Mouse (Mus musculus) liver, embryonic 14.5 days (tissue): ENCODE results near the gene Cpb2.

Source experiments
- CTCF ChIP-seq: IDR thresholded peaks from 2 replicates; pipeline ENCODE4 v1.5.1; 2016; ENCODE audit warnings: antibody characterized with exemption, low read depth, control low read depth
- EP300 ChIP-seq: IDR thresholded peaks from 2 replicates; pipeline ENCODE4 v1.6.1; 2016; ENCODE audit warnings: antibody characterized with exemption, low read depth

DNA sequence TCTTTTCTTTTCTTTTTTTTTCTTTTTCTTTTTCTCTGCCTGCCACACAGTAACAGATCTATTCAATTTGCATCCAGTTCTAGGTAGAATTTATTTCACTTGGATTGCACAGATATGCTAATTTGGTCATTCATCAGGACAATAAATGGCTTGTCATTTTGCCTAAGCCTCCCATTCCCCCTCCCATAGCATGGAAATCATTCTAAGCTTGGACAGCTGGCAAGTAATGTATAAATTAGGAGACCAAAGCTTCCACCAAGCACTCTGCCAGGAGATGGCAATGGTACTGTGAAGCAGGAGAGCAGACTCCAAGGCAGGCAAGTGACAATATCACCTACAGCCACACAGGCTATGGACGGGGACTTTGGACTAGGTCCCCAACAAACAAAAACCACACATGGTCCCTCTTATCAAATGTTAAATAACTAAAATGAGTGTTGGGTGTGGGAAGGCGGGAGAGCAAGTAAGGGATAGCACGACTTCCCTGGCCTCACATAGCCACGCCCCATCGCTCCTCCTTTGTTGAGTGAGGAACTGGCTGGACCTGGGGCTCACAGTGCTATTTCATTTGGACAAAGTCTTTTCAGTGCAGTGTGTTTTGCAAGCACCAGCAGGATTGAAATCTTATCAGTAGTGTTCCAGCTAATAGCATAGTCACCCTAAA is 22.7 kb upstream of the Cpb2 start:
- TF ChIP-seq CTCF, result no peak
- no peak for TF ChIP-seq EP300
